Mouse (Mus musculus) embryo, embryonic 10 days (tissue): ENCODE results near the gene 2310039H08Rik.
"Not testable (repeated sequence)": the region's sequence is repeated elsewhere in the genome, so short reads cannot be mapped to it uniquely, and the experiment has no call there.

ENCODE experiments used
- DNase-seq: peaks from one replicate; pipeline ENCODE4 v3.0.0-alpha.2; 2015; ENCODE audit warnings: low spot score

Gene 2310039H08Rik

DNA sequence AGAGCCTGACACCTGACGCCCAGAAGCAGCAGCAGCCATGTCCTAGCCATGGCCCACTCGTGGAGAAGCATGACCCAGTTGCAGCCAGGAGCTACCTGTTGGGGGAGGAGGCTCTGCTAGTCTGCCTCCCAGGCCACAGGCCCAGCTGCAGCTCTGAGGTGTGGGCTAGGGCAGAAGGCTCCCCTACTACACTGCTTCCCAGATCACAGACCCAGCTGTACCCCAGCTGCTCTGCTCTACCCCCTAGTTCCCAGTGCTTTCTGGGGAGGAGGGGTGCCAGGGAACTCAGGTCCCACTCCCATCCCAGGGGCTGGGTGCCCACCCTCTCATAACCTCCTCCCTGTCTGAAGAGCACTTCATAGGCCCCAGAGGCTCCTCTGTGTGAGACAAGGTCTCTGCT is 8.9 kb upstream of the 2310039H08Rik start, which contains the start of gene Ptcra:
Gene Ptcra, minus strand, starts transcription at position 169 of the 400 bp plus-strand sequence.
- no peak for DNase-seq

DNA sequence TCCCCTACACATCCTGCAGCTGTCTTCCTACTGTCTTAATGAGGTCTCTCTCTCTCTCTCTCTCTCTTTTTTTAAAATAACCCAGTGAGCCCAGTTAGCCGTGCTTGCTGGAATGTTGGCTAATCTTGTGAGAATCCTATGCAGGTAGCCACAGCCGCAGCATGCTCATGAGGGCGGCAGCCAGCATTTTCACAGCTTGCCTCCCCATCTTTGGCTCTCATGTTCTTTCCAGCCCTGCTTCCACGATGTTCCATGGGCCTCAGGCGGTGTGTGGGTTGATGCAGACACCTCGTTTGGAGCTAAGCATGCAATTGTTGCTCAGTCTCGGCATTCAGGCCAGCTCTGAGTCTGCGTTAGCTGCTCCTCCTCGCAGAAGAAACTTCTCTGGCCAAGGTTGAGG is 7.5 kb upstream of the 2310039H08Rik start:
- not testable (repeated sequence) for DNase-seq

DNA sequence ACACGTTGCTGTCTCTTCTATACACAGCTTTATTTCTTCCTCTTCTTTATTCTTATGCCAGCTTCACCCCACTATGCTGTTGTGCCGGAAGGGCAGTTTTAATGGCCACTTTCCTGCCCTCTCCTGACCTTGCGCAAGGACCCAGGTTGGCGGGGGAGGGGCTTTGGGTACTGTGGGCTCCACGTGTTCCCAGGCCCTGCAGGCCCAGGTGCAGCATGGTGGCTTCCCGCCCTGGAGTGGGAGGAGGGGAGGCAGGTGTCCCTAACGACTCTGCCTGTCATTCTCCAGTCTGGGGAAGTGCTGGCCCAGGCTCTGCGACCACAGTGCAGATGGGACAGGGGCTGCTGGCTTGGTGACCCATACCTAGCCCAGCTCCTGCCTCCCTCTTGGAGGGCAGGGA is 4.6 kb upstream of the 2310039H08Rik start:
- no peak for DNase-seq

DNA sequence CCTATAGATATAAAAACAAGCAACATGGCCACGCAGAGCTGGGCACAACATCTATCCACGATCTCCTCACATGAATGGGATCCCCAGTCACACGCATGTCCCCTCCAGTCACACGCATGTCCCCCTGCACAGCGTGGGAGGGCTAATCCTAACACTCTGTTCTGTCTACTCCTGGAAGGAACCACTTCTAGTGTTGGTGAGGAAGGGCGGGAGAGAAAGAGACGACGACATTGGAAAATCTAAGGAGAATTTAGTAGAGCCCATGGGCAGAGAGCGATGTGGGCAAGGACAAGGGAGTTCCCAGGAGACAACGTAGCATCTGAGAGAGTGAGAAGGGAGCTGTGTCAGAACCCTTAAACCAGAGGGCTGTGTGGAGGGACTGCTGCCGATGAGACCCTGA is 1.9 kb upstream of the 2310039H08Rik start:
- DNase-seq = no peak

DNA sequence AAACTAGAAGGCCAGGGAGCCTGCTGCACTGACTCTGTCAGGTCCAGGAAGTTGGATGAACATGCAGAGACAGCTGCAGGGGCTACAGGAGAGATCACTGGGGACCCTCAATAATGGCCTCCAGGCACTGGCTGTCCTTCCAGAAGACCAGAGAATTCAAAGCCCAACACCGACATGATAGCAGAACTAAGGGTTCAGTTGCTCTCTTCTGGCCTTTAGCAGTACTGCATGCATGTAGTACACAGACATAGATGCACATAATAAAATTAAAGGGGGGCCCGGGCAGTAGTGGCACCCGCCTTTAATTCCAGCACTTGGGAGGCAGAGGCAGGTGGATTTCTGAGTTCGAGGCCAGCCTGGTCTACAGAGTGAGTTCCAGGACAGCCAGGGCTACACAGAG is 1.4 kb upstream of the 2310039H08Rik start:
- DNase-seq = no peak

DNA sequence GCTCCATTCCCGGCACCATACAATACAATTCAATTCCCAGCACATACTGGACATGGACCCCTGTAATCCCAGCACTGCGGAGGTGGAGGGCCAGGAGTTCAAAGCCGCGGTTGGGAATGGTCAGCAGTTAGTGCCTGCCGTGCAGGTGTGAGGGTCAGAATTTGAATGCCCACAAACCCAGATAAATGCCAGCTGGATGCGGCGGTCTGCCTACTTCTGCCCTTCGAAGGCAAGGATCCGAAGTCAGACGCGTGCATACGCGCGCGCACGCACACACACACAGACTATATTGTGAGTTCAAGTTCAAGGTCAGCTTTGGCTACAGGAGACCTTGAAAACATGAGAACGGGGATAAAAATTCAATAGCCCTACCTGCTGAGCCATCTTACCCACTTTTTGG is 819 bp upstream of the 2310039H08Rik start:
- no peak for DNase-seq

DNA sequence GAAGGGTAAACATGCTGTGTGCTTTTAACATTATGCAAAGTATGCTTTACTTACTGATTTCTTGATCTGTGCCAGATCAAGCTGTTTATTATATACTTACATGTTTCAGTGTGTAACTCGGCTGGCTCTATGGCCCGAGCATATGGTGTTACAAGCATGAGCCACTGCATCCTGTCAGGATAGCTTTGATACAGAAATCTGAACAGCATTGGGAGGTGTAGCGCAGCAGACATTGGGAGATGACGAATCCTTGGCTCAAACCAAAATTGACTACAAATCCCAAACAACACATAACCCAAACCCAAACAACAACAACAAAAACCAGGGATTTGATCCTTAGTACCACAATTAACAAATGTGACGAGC is 414 bp upstream of the 2310039H08Rik start:
- no peak for DNase-seq

DNA sequence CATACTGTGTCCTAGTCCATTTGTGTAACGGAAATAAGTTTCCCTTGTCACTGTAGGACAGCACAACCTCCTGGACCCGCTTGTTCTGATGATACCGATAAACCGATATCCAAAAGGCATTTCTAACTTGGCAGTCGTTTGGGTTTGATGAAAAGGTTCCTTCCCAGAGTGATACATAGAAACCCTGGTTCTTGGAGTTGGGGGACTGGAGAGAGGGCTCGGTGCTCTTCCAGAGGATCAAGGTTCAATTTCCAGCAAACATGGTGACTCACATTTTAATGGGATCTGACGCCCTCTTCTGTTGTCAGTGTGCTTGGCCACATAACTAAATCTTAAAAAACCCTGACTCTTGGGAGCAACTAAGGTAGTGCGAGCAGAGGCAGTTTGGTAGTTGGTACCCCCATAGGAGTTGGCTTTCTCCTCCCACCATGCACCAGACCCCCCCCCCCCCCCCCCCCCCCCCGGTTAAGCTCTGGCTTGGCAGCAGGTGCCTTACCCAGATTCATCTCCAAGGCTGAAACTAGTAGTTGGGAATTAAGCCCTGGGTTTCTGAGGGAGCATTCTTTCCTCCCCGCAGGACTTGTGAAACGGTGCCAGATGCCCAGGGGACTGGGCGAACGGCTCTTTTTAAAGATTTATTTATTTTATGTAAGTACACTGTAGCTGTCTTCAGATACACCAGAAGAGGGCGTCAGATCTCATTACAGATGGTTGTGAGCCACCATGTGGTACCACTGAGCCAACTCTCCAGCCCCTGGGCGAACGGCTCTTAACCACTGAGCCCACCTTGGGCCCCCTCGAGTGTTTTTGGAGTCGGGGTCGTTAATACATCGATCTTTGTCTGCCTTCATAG is 1.1 kb downstream of the 2310039H08Rik start:
- peak; percentile 64 for DNase-seq

DNA sequence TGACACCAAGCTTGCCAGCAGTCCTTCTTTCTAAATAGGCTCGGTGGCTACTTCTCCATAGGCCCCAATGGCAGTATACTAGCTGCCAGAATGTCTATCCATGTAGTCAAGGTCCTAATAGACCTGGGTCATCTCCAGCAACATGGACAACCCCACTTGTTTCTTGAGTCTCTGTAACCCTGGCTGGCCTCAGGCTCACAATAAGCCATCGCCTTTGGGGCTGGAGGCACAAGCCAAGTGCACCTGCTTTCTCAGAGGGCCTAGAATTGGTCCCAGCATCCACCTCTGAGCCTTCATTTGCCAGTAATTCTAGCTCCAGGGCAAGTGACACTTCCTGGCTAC is 1.7 kb downstream of the 2310039H08Rik start:
- no peak for DNase-seq

DNA sequence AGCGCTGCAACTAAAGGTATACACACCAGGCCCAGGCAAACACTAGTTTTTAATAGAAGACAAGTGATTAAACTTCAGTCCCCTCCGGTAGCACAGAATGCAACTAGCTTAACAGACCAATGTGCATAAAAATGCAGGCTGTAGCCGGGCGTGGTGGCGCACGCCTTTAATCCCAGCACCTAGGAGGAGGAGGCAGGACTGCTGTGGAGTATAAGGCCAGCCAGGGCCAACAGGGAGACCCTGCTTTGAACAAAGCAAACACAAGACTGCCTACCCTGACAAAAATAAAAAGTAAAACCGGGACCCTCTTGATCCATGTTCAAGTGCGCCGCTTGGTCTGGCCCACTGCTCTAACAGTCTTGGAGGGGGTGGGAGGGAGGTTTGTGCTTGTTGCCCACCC is 2.6 kb downstream of the 2310039H08Rik start:
- DNase-seq = no peak

DNA sequence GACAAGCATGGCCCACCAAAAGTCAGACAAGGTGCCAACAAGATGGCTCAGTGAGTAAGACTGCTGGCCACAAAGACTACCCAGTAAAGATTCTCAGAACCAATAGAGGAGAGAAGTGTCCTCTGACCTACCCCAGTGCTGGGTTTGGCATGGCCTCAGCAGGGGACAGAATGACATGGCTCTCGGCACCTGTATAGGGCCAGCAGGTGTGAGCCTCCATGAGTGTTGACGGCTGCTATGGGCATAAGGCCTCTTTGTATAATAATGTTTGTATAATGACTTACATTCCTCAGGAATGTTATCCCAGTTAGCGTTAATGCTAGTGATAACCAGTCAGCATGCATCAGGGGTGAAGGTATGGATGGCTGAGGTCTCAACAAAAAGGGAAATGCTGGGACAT is 3.7 kb downstream of the 2310039H08Rik start:
- DNase-seq = no peak

DNA sequence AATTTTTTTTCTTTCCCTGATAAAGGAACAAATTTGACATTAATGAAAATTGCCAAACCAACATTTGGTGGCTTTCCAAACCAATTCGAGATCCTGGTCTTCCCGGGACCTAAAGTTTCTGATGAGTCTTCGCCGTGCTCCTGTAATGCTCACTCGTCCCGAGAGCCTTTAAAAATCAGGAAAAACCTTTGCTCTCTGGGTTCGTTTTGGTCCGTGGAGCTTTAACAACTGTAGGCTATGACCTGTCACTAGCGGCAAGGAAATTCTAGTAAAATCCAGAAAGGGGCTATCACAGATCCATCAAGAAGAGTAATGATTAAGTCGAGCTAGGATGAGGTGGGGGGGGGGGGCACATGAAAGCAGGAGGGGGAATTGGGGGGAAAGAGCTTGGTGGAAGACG is 9.4 kb downstream of the 2310039H08Rik start:
- no peak for DNase-seq

DNA sequence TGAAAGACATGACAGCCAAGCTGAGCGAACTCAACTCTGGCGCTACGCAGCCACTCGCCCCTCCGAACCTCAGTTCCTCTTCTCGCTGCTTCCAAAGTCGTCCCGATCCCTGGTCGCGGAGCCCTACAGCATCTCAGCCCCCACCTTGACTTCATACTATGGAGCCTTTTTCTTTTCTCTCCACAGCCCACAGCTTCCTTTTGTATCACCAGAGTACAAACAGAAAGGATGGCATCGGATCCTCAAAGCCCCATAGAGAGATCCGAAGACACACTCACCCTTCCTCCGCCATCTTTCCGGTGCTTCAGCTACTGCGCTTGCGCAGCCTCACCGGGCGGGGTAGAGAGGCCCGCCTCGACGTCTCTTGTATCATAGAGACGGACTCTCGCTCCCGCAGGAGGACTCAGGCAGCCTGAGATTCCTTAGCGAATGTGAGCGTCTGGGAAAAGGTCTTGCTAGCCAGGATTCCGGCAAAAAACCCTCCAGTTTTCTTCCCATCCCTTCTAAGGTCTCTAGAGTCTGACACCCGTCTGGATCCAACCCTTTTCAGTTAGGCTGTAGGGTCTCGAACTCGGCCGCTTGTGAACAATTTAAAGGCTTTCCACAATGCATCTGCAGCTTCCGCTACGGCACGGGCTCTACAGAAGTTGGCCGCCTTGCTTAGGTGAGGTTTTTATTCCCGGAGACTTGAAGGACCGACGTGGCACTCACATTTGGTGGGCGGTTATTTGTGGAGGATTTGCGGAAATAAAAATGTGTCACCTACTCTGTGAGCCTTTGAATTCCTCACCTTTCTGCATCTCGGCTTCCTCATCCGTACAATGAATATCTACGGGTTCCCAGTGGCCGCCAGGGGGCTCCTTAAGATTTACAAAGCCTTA is 10.1 kb downstream of the 2310039H08Rik start, which contains the start of gene Rpl7l1:
Gene Rpl7l1, minus strand, starts transcription at position 332 of the 881 bp plus-strand sequence.
- peak; percentile 95 for DNase-seq

DNA sequence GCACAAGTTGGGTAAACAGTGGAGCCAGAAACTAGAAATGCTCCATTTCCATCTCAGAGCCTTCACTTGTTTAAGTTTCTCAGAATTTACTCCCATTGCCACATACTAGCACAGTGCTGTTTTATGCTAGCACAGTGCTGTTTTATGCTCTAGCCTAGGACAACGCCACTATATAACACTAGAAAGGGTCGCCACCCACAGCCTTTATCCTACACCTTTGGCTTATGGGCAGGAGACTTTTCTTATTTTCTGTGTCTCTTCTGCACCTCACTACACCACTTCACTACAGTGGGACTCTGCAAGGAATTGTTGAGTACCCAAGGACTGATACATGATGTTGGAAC is 10.8 kb downstream of the 2310039H08Rik start:
- no peak for DNase-seq

DNA sequence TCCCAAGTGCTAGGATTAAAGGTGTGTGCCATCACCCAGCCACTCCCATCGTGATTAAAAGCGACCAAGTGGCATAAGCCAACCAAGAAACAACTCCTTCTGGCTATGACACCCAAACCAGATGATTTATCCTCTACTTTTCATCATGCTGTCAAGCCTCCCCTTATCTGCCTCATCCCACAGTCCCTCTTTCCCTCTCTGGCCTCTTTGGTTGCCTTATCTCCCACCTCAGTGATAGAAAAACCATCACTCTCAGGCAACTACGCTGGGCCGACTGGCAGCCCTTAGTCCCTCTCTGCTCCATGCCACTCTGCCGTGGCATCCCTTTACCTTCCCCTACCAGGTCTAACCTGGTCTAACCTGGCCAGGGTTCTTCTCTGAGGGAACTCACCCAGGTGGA is 14.5 kb downstream of the 2310039H08Rik start:
- DNase-seq = no peak

DNA sequence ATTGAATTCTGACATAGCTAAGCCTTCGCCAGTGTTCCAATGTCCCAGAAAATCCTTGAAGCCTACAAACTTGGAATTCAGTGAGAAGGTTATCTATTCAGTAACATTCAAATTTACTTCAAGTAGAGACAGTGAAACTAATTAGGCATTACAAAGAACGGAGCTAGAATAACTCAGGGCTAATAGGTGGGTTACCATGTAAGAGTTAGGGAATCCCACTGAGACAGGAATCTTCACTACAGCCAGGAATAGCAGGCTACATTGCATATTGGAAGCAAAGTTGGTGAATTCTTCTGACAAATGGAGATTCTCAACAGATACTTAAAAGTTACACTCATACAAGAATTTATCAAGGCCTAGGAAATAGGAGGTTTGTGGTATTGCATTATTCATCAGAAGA is 15.5 kb downstream of the 2310039H08Rik start:
- not testable (repeated sequence) for DNase-seq

DNA sequence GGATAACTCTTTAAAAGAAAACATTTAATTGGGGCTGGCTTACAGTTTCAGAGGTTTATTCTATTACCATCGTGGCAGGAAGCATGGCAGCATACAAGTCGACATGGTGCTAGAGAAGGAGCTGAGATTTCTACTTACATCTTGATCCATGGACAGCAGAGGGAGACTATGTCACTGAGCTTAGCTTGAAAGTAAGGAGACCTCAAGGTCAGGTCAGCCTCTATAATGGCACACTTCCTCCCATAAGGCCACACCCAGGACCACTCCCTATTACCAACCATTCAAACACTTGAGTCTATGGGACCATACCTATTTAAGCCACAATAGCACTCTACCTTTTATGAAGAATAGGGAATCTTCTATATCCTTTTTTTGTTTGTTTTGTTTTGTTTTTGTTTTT is 20.5 kb downstream of the 2310039H08Rik start:
- no peak for DNase-seq

DNA sequence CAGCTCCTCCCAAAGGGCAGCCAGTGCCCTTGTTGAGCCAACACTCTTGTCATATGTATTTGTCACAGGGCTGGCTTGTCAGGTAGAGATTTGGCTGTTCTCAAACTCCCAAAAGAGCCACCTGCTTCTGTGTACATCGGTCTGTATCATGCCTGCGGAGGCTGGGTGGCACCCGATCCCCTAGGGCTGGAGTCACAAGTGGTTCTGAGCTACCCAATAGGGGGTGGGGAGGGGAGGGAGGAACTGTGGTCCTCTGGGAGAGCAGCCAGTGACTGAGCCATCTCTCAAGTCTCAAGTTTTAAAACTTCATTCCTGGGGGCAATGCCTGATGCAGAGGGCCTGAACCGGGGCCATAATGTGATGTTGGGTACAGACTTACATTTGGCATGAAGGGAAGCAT is 24.3 kb downstream of the 2310039H08Rik start:
- no peak for DNase-seq

DNA sequence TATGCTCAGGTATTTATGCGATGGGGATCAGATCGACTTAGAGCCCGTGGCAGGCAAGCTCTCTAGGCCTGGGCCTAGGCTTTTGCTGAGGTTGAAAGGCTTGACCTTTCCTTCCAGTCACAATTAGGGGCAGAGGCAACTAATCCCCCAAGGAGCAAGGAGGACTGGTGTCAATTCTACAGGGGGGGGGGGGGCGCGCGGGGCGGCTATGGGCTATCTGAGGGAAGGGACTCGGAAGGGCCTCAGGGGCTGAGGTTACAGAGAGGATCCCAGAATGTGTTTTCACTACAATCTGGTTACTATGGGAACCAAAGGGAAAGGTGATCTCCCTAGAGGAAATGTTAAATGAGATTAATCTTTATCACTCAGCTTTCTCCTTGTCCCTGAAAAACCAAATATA is 25.0 kb downstream of the 2310039H08Rik start:
- DNase-seq = peak; percentile 37

DNA sequence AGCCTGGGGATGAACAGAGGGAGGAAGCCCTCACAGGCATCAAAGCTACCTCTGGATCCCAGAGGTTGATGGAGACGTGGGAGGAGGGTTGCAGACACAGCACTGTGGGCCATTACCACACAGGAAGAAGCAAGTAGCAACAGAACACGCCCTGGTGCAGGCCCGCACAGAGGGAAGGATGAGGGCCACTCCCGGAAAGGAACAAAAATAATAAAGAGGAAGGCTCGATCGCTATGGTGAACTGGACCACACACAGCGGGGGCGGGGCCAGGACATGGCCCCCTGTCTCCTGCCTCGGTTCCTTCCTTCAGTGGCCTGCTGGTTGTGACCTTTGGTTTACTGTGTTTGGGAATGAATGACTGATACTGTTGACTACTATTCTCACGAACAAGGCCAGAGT is 27.2 kb downstream of the 2310039H08Rik start:
- no peak for DNase-seq

DNA sequence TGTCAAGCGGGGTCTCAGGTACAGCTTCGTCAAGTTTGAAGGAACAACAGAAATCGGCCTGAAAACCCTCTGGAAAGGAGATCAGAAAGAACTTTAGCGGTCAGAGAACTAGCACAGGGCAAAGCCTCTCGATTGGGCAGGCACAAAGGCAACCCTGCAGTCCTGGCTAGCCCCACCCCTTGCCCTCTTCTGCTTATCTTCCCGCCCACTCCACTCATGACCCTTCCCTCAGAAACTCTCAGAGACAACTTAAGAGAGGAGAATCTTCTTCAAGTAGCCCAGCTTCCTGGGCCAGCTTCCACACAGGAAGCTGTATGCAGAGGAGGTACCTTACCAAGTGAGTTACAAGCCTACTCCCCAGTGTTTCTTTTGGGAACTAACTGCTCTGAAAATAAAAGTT is 29.3 kb downstream of the 2310039H08Rik start:
- no peak for DNase-seq

DNA sequence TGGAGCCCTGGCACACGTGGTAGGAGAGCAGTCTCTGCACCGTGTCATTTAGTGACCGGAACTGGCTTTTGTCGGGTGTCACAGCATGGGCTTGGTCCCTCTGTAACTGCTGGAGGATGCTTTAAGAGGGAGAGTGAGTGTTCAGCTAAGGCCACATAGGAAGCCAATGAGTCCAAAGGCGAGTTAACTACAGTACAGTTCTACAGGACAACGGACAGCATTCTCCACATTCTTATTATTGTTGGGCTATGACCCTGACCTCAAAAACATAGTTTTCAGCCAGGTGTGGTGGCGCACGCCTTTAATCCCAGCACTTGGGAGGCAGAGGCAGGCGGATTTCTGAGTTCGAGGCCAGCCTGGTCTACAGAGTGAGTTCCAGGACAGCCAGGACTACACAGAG is 35.9 kb downstream of the 2310039H08Rik start:
- no peak for DNase-seq

DNA sequence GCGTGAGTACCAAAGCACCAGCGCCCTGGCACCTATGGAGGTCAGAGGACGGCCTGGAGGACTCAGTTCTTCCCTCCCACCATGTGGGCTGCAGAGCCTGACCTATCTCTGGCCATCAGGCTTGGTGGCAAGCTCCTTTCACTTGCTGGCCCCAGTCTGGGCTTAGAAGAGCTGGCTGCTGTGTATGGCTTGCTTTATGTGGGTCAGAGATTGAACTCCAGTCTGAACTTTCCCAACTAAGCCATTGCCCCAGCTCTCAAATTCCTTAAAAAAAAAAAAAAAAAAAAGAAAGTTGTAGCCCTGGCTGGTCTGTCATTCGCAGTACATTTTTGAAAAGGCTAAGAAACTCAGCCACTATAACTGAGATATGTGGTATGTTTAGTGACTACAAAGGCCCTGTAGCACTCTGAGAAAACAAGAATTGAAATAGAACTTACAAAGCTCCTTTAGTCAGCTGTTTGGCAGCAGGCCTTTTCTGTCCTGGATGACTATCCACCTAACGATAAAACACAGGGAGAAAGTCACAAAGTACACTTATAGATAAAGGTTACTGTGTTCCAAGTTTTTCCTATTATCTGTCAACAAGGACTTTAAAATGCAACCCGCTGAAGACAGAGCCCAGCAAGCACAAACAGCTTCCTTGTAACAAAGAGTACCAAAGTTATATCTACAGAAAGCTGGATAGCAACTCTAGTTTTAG is 36.8 kb downstream of the 2310039H08Rik start:
- no peak for DNase-seq
